Mouse (Mus musculus): Measurements from ENCODE around the gene Dtnbp1. TPM values are rescaled to one million over a fixed set of nuclear protein-coding genes. Genes with fewer than 3 reads are reported as not detected.

Dtnbp1 gene
- total and polyA plus RNA-seq, 2 experiments = 32.5 to 57.4 TPM

GRCm38 (mm10) chr13:44902299-44902698 lies 99.6 kb downstream of the Dtnbp1 start:
- H3K27me3 ChIP-seq (ENCODE audit: control insufficient read depth, insufficient read depth, low read length) = no peaks in the 10 kb centered on the region
- no peak overlapping the region for H3K27ac ChIP-seq (replicated peaks; ENCODE audit: insufficient read depth, low read depth, low read length)
- H3K9ac ChIP-seq (ENCODE audit: low read depth, low read length) = no peak overlapping the region
- H3K36me3 ChIP-seq (ENCODE audit: control insufficient read depth, insufficient read depth, low read length) = peaks cover 22% of the 10 kb centered on the region; the same call in 1 of the 2 replicates
- 88% methylated on average over 6 of the region's 6 CpGs for WGBS
- no peak overlapping the region for H3K4me3 ChIP-seq (ENCODE audit: insufficient read depth, low read depth, low read length)
- no peak for TF ChIP-seq CTCF (IDR thresholded peaks at IDR 0.05; ENCODE audit: low read depth, low read length)
- TF ChIP-seq POLR2A (IDR thresholded peaks at IDR 0.05; ENCODE audit: extremely low read depth, insufficient read depth, low read length) = no peak
- H3K4me1 ChIP-seq (ENCODE audit: control insufficient read depth, insufficient read depth, low read length) = no peaks in the 10 kb centered on the region; the same call in 1 of the 2 replicates
- no peak for DNase-seq (ENCODE audit: extremely low read depth, low read depth, low spot score)
- H3K79me2 ChIP-seq (ENCODE audit: control insufficient read depth, insufficient read depth, low read length) = no peaks in the 10 kb centered on the region

GRCm38 (mm10) chr13:44896211-44896610 lies 105.7 kb downstream of the Dtnbp1 start:
- TF ChIP-seq CTCF (IDR thresholded peaks at IDR 0.05; ENCODE audit: low read depth, low read length) (no peak), POLR2A (IDR thresholded peaks at IDR 0.05; ENCODE audit: extremely low read depth, insufficient read depth, low read length) (no peak)
- no peak overlapping the region for H3K9ac ChIP-seq (ENCODE audit: low read depth, low read length)
- WGBS = 97% methylated on average over 12 of the region's 12 CpGs

GRCm38 (mm10) chr13:44891813-44892730 lies 109.9 kb downstream of the Dtnbp1 start:
- no peak for DNase-seq (ENCODE audit: extremely low read depth, low read depth, low spot score)
- H3K9ac ChIP-seq (ENCODE audit: low read depth, low read length) = no peak overlapping the region
- H3K79me2 ChIP-seq (ENCODE audit: control insufficient read depth, insufficient read depth, low read length) = peaks cover 4% of the 10 kb centered on the region; the same call in 1 of the 2 replicates
- H3K4me1 ChIP-seq (ENCODE audit: control insufficient read depth, insufficient read depth, low read length) = 0 out of 2 replicates have a peak, but pooled peaks cover 3% of the 10 kb centered on the region
- no peaks in the 10 kb centered on the region for H3K27me3 ChIP-seq (ENCODE audit: control insufficient read depth, insufficient read depth, low read length)
- no peak overlapping the region for H3K27ac ChIP-seq (replicated peaks; ENCODE audit: insufficient read depth, low read depth, low read length)
- peaks cover 12% of the 10 kb centered on the region for H3K36me3 ChIP-seq (ENCODE audit: control insufficient read depth, insufficient read depth, low read length)
- no peak overlapping the region for H3K4me3 ChIP-seq (ENCODE audit: insufficient read depth, low read depth, low read length)
- TF ChIP-seq CTCF (IDR thresholded peaks at IDR 0.05; ENCODE audit: low read depth, low read length) (no peak), POLR2A (IDR thresholded peaks at IDR 0.05; ENCODE audit: extremely low read depth, insufficient read depth, low read length) (no peak)
- WGBS = 87% methylated on average over 5 of the region's 5 CpGs

More at GRCm38 (mm10) chr13:44896211-44896610, 105.7 kb downstream of the Dtnbp1 start:
- Histone ChIP-seq H3K27me3 (ENCODE audit: control insufficient read depth, insufficient read depth, low read length) (no peaks in the 10 kb centered on the region), H3K4me1 (ENCODE audit: control insufficient read depth, insufficient read depth, low read length) (no peaks in the 10 kb centered on the region), H3K79me2 (ENCODE audit: control insufficient read depth, insufficient read depth, low read length) (0 out of 2 replicates have a peak, but pooled peaks cover 4% of the 10 kb centered on the region), H3K4me3 (ENCODE audit: insufficient read depth, low read depth, low read length) (no peak overlapping the region), H3K27ac (replicated peaks; ENCODE audit: insufficient read depth, low read depth, low read length) (no peak overlapping the region), H3K36me3 (ENCODE audit: control insufficient read depth, insufficient read depth, low read length) (peaks cover 22% of the 10 kb centered on the region)
- no peak for DNase-seq (ENCODE audit: extremely low read depth, low read depth, low spot score)

- no peaks in the 10 kb centered on the region; the same call in 1 of the 2 replicates for H3K79me2 ChIP-seq (ENCODE audit: control insufficient read depth, insufficient read depth, low read length)
- peak; percentile 58 for DNase-seq (ENCODE audit: extremely low read depth, low read depth, low spot score)
- H3K27ac ChIP-seq (replicated peaks; ENCODE audit: insufficient read depth, low read depth, low read length) = no peak overlapping the region
- H3K4me1 ChIP-seq (ENCODE audit: control insufficient read depth, insufficient read depth, low read length) = 0 out of 2 replicates have a peak, but pooled peaks cover 3% of the 10 kb centered on the region
- 43% methylated on average over 2 of the region's 2 CpGs for whole genome bisulfite sequencing
- H3K27me3 ChIP-seq (ENCODE audit: control insufficient read depth, insufficient read depth, low read length) = no peaks in the 10 kb centered on the region
- no peak overlapping the region for H3K9ac ChIP-seq (ENCODE audit: low read depth, low read length)
- no peak overlapping the region for H3K4me3 ChIP-seq (ENCODE audit: insufficient read depth, low read depth, low read length)
- no peak for TF ChIP-seq POLR2A (IDR thresholded peaks at IDR 0.05; ENCODE audit: extremely low read depth, insufficient read depth, low read length)
- no peak for TF ChIP-seq CTCF (IDR thresholded peaks at IDR 0.05; ENCODE audit: low read depth, low read length)
- peaks cover 5% of the 10 kb centered on the region; the same call in 1 of the 2 replicates for H3K36me3 ChIP-seq (ENCODE audit: control insufficient read depth, insufficient read depth, low read length)
Measured at GRCm38 (mm10) chr13:44890612-44891011, 111.3 kb downstream of the Dtnbp1 start.

- no peak overlapping the region for H3K9ac ChIP-seq (ENCODE audit: low read depth, low read length)
- TF ChIP-seq POLR2A (IDR thresholded peaks at IDR 0.05; ENCODE audit: extremely low read depth, insufficient read depth, low read length) = no peak
- no peak for TF ChIP-seq CTCF (IDR thresholded peaks at IDR 0.05; ENCODE audit: low read depth, low read length)
- H3K4me1 ChIP-seq (ENCODE audit: control insufficient read depth, insufficient read depth, low read length) = 0 out of 2 replicates have a peak, but pooled peaks cover 3% of the 10 kb centered on the region
- 97% methylated on average over 2 of the region's 2 CpGs for WGBS
- no peaks in the 10 kb centered on the region; the same call in 1 of the 2 replicates for H3K79me2 ChIP-seq (ENCODE audit: control insufficient read depth, insufficient read depth, low read length)
- peaks cover 10% of the 10 kb centered on the region for H3K36me3 ChIP-seq (ENCODE audit: control insufficient read depth, insufficient read depth, low read length)
- DNase-seq (ENCODE audit: extremely low read depth, low read depth, low spot score) = no peak
- no peak overlapping the region for H3K4me3 ChIP-seq (ENCODE audit: insufficient read depth, low read depth, low read length)
- H3K27ac ChIP-seq (replicated peaks; ENCODE audit: insufficient read depth, low read depth, low read length) = no peak overlapping the region
- H3K27me3 ChIP-seq (ENCODE audit: control insufficient read depth, insufficient read depth, low read length) = no peaks in the 10 kb centered on the region
Measured at GRCm38 (mm10) chr13:44886221-44886620, 115.7 kb downstream of the Dtnbp1 start.

Data from liver, adult 2 months (tissue).